Mouse (Mus musculus): ENCODE data around the gene Prol1. TPM values are rescaled to one million over a fixed set of nuclear protein-coding genes. Genes with fewer than 3 reads are reported as not detected.

Gene Prol1
- total and polyA plus RNA-seq, 2 experiments from 2014 or later: not detected

- Histone ChIP-seq H3K4me2 (ENCODE audit: low read depth, low read length) (no peak overlapping the region), H3K27ac (no peak overlapping the region), H3K27me3 (ENCODE audit: insufficient read depth, low read length) (no peaks in the 10 kb centered on the region), H3K9me3 (ENCODE audit: low read length) (no peaks in the 10 kb centered on the region), H3K4me1 (ENCODE audit: insufficient read depth, low read length) (no peaks in the 10 kb centered on the region), H3K9ac (replicated peaks; ENCODE audit: low read length) (no peak overlapping the region), H3K36me3 (ENCODE audit: insufficient read depth, low read length) (no peaks in the 10 kb centered on the region), H3K4me3 (ENCODE audit: low read length) (no peak overlapping the region)
- DNase-seq (ENCODE audit: low spot score) (no peak), ATAC-seq (no peak)
- no peak for TF ChIP-seq CTCF (IDR thresholded peaks at IDR 0.05; ENCODE audit: low read depth)
- WGBS: 86% methylated on average over 6 of the region's 6 CpGs
Observed at GRCm38 (mm10) chr5:88372563-88372962, 55.5 kb downstream of the Prol1 start.

GRCm38 (mm10) chr5:88375808-88376207 lies 58.7 kb downstream of the Prol1 start, which contains the start of gene Amtn:
TSS of gene Amtn (plus strand) at chr5:88376108.
- H3K36me3 ChIP-seq (ENCODE audit: insufficient read depth, low read length): no peaks in the 10 kb centered on the region
- H3K27me3 ChIP-seq (ENCODE audit: insufficient read depth, low read length): no peaks in the 10 kb centered on the region
- DNase-seq (ENCODE audit: low spot score): no peak
- H3K9ac ChIP-seq (replicated peaks; ENCODE audit: low read length): no peak within 1 kb of the TSS
- ATAC-seq: no peak
- H3K4me3 ChIP-seq (ENCODE audit: low read length): no peak within 1 kb of the TSS
- no peak for TF ChIP-seq CTCF (IDR thresholded peaks at IDR 0.05; ENCODE audit: low read depth)
- H3K4me1 ChIP-seq (ENCODE audit: insufficient read depth, low read length): no peaks in the 10 kb centered on the region
- no peak within 1 kb of the TSS for H3K27ac ChIP-seq
- H3K9me3 ChIP-seq (ENCODE audit: low read length): no peaks in the 10 kb centered on the region
- H3K4me2 ChIP-seq (ENCODE audit: low read depth, low read length): no peak within 1 kb of the TSS
- WGBS: 85% methylated on average over 4 of the region's 4 CpGs

Other genes with a start within 250 kb of the Prol1 start
- gene Smr2, start 230.8 kb upstream of the Prol1 start, total RNA-seq (2014; rRNA removed): not detected in 2 replicates
- not detected in 2 replicates for gene Smr2, start 230.8 kb upstream of the Prol1 start, polyA plus RNA-seq (2015; fragmentation: Nextera tagmentation; extraction: Ambion mirVana)
- gene Gm11116, start 205.8 kb upstream of the Prol1 start, total RNA-seq (2014; rRNA removed): not detected in 2 replicates
- not detected in 2 replicates for gene Gm11116, start 205.8 kb upstream of the Prol1 start, polyA plus RNA-seq (2015; fragmentation: Nextera tagmentation; extraction: Ambion mirVana)
- gene Gm11115, start 163.2 kb upstream of the Prol1 start, total RNA-seq (2014; rRNA removed): not detected in 2 replicates
- not detected in 2 replicates for gene Gm11115, start 163.2 kb upstream of the Prol1 start, polyA plus RNA-seq (2015; fragmentation: Nextera tagmentation; extraction: Ambion mirVana)
- gene Gm7714, start 48.4 kb upstream of the Prol1 start, total RNA-seq (2014; rRNA removed): not detected in 2 replicates
- gene Gm7714, start 48.4 kb upstream of the Prol1 start, polyA plus RNA-seq (2015; fragmentation: Nextera tagmentation; extraction: Ambion mirVana): not detected in 2 replicates
- gene Amtn, start 58.8 kb downstream of the Prol1 start, total RNA-seq (2014; rRNA removed): not detected in 2 replicates
- gene Amtn, start 58.8 kb downstream of the Prol1 start, polyA plus RNA-seq (2015; fragmentation: Nextera tagmentation; extraction: Ambion mirVana): not detected in 2 replicates
- gene Ambn, start 138.7 kb downstream of the Prol1 start, total RNA-seq (2014; rRNA removed): not detected in 2 replicates
- gene Ambn, start 138.7 kb downstream of the Prol1 start, polyA plus RNA-seq (2015; fragmentation: Nextera tagmentation; extraction: Ambion mirVana): 0.09 TPM in 1 of 2 replicates, not detected in the other
- gene Enam, start 170.7 kb downstream of the Prol1 start, total RNA-seq (2014; rRNA removed): not detected in 2 replicates
- gene Enam, start 170.7 kb downstream of the Prol1 start, polyA plus RNA-seq (2015; fragmentation: Nextera tagmentation; extraction: Ambion mirVana): not detected in 2 replicates
- gene Jchain, start 210.6 kb downstream of the Prol1 start, total RNA-seq (2014; rRNA removed): 0.36 and 0.99 TPM in 2 replicates
- gene Jchain, start 210.6 kb downstream of the Prol1 start, polyA plus RNA-seq (2015; fragmentation: Nextera tagmentation; extraction: Ambion mirVana): 0.29 and 0.45 TPM in 2 replicates
- 8.5 and 11.3 TPM in 2 replicates for gene Utp3, start 237.2 kb downstream of the Prol1 start, total RNA-seq (2014; rRNA removed)
- gene Utp3, start 237.2 kb downstream of the Prol1 start, polyA plus RNA-seq (2015; fragmentation: Nextera tagmentation; extraction: Ambion mirVana): 51.8 and 55.5 TPM in 2 replicates
- gene Rufy3, start 247.7 kb downstream of the Prol1 start, total RNA-seq (2014; rRNA removed): 169 and 191 TPM in 2 replicates
- gene Rufy3, start 247.7 kb downstream of the Prol1 start, polyA plus RNA-seq (2015; fragmentation: Nextera tagmentation; extraction: Ambion mirVana): 197 and 210 TPM in 2 replicates